Mouse (Mus musculus): ENCODE data around the gene Sik2.
A peak's percentile ranks its signal among the peaks of the same experiment; 100 is the strongest.

The Sik2 gene

GRCm38 (mm10) chr9:50861119-50861839 is 147.6 kb downstream of the Sik2 start:
- no peak for DNase-seq

DNA sequence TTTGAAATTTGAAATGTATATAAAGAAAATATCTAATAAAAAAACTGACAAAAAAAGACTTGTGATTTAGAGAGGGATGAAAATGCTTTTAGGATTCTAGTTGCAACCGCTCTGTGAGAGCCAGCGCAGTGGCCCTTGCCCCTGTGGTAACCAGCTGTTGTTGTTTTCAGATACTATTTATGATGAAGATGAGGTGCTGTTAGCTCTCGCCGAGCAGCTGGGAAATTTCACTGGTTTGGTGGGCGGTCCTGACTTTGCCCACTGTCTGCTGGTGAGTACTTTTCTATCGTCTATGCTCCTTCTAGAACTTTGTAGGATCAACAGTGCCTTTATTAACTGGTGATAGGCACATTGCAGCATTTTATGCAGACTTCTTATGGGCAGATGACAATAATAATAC is 150.2 kb downstream of the Sik2 start:
- DNase-seq = peak in 1 of 2 experiments; percentile 28

DNA sequence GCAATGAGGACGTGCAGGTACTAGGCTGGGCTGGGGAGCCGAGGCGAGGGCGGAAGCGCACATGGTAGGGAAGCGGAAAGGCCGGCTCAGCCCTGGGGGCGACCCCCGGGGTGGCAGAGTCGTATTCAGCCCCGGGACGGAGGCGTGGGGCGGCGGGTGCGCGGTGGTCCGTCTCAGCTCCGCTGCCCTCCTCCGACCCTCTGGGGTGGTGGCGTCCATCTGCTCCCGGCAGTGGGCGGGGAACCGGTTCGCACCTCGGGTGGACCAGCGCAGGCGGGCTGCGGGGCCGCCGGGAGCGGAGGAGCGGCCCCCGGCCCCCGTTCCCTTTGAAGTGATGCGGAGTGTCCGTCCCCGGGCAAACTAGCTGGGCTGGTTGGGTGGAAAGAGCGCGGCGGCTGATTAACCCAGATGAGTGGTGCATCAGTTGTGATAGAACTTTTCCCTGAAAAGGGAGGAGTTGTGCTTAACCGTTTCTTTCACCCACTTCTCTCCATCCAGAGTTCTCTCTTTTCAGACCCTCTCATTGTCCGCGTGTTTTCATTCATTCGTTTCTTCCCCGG is 151.7 kb downstream of the Sik2 start:
- no peak for DNase-seq

- DNase-seq = peak; percentile 97
These were observed 152.4 kb downstream of the Sik2 start for GRCm38 (mm10) chr9:50856341-50857081.

DNA sequence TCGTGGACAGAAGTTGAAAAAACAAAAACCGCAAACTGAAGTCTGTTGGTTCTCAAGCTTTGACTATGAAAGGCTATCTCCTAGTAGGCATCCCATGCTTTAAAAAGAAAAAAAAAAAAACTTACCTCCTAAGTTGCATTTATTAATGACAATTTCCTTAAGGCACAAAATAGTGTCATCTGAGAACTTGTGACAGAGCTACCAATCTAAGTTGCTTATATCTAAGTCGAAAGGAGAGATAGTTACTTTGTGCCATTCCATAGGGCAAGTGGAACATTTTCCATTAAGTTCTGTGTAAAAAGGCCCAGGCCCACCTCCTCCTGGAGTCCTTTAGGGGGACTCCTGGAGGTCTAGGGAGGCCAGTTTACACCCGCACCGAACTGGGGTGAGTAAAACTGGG is 153.1 kb downstream of the Sik2 start:
- DNase-seq = no peak

DNA sequence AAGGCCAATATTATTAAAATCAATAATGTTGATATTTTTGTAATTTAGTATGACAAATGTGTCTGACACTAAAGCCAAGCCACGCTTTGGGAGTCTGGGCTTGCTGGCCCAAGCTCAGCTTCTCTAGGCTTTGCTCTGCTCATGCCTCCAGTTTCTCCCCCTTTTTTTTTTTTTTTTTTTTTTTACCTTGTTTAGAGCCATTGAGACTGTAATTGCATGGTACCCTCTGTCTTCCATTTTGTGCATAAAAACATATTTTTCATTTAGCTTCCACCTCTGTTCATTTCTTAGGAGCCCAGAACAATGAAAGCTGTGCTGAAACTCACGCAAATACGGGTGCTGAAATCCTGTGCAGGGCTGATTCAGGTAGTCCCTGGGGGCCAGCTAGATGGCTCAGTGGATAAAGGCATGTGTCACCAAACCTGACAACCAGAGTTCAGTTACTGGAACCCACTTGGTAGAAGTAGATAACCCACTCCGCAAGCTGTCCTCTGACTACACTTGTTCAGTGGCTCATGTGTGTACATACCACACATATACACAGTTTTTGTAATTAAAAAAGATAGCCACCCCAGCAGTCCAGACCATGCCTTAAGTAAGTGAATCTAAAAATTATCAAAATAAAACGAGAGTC is 153.6 kb downstream of the Sik2 start:
- no peak for DNase-seq

DNA sequence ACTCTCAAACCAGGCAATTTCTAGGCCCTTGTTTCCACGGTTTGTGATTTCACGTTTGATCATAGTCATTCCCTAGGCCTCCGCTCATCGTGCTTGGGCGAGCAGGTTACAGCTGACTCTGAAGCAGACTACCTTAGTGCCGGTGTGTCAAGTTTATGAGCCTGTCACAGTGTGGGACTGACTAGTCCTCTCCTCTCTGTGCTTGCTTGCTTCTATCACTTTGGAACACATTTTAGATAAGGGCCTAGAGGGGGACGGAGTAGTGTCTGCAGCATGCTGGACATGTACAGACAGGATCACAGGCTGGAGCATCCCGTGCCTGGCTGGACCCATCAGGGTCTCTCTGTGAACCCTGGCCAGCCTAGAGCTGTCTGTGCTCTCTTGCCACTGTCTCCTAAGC is 154.5 kb downstream of the Sik2 start:
- no peak for DNase-seq

GRCm38 (mm10) chr9:50852634-50853349 is 156.1 kb downstream of the Sik2 start:
- peak; percentile 49 to 57 for DNase-seq

- no peak for DNase-seq
These were observed 158.2 kb downstream of the Sik2 start for GRCm38 (mm10) chr9:50850713-50851112.

DNA sequence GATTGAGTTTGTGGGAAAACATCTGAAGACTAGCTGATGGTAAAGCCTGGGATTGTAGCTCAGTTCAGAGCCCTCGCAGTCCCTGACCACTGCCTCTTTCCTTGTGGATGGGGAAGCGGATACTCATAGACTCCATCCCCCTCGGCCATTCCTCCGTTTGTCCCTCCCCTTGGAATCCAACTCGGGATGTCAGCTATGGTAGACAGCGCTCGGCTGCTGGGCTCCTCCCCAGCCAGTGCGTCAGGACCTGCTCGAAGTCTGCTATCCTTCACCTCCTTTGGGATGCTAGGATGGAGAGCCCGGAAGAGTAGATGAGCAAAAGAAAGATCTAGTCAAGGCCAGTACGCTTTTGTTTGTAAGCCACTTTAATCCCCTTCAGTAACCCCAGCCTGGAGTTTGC is 158.6 kb downstream of the Sik2 start:
- DNase-seq = peak; percentile 35 to 57

DNA sequence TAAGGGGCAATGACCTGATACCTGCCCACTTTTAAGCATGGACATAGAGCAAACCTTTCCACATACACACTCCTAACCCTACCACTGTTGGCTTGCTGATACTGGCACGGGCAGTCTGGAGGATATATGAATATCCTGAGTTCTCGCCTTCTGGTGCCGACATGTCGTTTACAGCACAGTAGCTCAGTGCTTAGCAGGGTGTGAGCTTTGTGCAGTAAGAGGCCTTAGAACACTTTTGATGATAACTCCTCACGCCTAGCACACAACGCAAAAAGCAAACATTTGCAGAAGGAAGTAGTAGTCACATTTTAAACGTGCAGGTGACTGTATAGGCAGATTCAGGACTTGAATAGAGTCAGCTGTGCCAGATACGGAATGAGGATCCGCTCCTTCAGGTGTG is 159.1 kb downstream of the Sik2 start:
- DNase-seq = no peak

DNA sequence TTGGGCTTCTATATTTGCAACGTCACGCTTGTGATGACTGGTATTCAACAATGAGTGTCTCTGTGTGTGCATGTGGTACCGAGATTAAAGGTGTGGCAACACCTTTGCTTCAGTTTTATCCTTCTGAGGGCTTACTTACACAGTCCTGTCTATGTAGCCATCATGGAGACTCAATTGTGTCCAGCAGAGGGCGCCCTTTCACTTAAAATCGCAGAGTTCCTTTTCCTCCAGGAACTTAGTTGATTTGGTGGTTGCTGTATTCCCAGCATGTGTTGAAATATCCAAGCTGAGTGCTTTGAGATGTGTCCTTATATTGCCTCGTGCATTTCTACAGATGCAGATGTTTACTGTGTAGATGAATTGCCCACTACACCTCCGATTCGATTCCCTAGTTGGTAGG is 159.6 kb downstream of the Sik2 start:
- peak; percentile 95 to 97 for DNase-seq

GRCm38 (mm10) chr9:50848821-50849220 is 160.1 kb downstream of the Sik2 start:
- DNase-seq = peak in 1 of 2 experiments; percentile 39

DNA sequence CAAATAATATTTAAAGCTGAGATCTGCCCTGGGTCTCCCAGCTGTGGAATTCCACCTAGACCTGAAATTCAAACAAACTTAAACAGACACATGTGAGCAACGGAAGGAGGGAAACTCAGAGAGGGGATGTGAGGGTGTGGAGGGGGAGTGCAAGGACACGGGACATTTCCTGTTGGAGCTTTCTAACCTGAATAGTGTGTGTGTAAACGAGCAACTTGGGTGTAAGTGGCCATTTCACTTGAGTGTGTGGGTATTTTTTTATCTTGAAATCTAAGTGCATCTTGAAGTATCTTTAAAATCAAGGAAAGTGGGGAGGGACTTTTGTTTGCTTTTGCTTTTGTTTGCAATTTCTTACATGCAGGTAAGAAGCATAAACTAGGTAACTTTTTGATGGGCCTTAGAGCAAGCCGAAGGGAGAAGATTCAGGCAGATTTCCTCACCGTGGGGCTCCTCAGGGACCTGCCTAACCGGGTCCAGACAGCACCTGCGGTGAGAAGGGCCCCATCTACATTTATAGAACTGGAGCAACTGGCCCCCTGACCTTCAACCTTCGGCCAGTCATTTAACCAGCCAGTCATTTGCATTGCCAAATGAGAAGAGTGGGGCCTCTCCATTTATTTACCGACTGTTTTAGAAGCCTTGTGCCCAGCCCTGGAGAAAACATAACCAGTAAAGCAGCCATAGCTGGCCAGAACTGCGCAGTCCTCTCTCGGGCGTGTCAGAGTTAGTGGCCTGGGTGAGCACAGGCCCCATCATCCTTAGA is 161.1 kb downstream of the Sik2 start:
- DNase-seq = peak in 1 of 2 experiments; percentile 6

GRCm38 (mm10) chr9:50847133-50847532 is 161.7 kb downstream of the Sik2 start:
- DNase-seq = no peak

DNA sequence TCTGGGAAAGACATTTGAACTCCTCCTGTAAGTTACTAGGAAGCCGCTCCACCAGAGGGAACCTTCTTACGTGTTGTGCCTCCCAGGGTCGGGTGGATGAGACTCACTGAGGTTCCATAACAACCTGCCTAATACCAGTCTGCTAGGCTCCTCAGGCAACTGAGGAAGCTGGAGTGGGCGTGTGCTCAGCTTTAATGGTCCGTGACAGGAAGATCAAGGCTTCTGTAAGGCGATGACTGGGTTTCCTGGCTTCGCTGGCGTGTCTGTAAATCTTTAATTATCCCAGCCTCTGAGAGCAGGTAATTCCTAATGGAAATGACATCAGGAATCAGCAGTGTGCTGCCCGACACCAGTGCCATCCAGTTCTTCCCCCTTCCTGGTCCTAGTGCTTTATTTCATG is 163.3 kb downstream of the Sik2 start:
- peak; percentile 51 to 68 for DNase-seq

- DNase-seq = no peak
These were observed 163.8 kb downstream of the Sik2 start, which contains the start of gene Ppp2r1b for GRCm38 (mm10) chr9:50845081-50845480. TSS of gene Ppp2r1b (plus strand) at chr9:50845301.
